Mouse (Mus musculus) CD8-positive naive resting alpha-beta T cell, adult 2 months (primary cell): Measurements from ENCODE around the gene Prss33.
"Not testable (repeated sequence)": the region's sequence is repeated elsewhere in the genome, so short reads cannot be mapped to it uniquely, and the experiment has no call there.

Source experiments
- DNase-seq, 2 experiments: peaks; one replicate each; pipeline ENCODE4 v3.0.0; 2022; ENCODE audit warnings: low read depth in 2 of 2, low spot score in 2 of 2

The Prss33 gene

DNA sequence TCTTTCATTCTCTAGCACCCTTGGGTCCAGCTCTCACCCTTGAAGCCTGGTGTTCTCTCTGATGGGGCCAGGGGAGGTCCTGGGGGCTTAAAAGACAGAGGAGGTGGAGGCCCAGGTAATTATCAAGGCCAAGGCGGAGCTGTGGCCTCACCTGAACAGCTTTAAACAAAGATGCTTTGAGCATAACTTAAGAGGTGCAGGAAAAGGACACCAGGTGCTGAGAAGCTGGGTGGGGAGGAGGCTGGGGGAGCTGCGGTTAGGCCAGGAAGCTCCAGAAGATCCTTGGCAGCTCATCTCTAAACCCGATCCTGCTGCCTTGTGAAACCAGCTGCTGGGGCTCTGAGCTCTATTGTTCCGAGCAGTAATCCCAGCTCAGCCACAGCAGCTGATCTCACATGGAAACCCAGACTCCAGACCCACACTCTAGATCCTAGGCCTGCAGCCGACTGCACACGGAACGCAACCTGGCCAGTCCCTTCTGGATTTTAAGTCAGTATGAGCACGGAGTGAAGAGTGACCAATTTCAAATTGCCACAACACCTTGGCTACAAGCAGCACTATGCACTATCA, at the start of gene Prss33:
Gene Prss33, minus strand, starts transcription at position 51 of the 570 bp plus-strand sequence.
- DNase-seq, result no peak

DNA sequence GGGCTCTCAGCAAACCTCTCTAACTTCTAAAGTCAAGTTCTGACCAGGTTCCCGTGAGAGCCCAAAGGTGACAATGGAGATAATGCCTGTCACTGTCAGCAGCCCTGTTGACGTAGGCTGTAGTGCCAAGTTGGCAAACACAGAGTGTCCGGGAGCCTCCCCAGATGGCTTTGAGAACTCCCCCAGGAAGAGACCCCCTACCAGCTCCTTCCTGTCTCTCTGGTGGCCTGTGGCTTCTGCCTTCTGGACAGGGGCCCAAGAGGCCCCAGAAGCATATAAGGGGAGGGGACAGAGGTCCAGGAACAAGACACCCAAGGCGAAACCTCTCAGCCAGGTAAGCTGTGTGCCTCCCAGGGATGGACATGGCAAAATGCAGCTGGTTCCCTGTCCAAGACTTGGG, 44.7 kb upstream of the Prss33 start, which contains the start of the genes Dcpp1 and Dcpp2:
Gene Dcpp1, plus strand, starts transcription at position 301 of the 400 bp plus-strand sequence.
Gene Dcpp2, plus strand, starts transcription at position 305 of the 400 bp plus-strand sequence.
- not testable (repeated sequence) for DNase-seq

- no peak for DNase-seq
Observed at GRCm38 (mm10) chr17:23877166-23877565, 41.3 kb upstream of the Prss33 start.

DNA sequence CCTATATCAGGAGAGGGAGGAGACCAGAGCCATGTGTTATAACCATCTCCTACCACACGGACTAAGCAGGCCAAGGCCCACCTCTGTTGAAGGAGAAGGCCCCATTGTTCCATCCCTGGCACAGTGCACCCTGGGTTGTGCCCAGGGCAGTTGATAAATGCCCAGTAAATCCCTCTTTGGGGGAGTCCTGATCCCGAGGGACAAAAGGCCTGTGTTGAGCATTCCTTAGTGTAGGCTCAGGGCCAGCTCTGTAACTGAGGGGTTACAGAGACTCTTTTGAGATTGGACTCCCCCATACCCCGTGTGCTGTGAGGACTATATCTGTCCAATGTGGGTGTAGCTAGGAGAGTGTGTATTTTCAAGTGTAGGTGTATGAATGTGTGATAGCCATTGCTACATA, 40.9 kb upstream of the Prss33 start:
- no peak for DNase-seq

DNA sequence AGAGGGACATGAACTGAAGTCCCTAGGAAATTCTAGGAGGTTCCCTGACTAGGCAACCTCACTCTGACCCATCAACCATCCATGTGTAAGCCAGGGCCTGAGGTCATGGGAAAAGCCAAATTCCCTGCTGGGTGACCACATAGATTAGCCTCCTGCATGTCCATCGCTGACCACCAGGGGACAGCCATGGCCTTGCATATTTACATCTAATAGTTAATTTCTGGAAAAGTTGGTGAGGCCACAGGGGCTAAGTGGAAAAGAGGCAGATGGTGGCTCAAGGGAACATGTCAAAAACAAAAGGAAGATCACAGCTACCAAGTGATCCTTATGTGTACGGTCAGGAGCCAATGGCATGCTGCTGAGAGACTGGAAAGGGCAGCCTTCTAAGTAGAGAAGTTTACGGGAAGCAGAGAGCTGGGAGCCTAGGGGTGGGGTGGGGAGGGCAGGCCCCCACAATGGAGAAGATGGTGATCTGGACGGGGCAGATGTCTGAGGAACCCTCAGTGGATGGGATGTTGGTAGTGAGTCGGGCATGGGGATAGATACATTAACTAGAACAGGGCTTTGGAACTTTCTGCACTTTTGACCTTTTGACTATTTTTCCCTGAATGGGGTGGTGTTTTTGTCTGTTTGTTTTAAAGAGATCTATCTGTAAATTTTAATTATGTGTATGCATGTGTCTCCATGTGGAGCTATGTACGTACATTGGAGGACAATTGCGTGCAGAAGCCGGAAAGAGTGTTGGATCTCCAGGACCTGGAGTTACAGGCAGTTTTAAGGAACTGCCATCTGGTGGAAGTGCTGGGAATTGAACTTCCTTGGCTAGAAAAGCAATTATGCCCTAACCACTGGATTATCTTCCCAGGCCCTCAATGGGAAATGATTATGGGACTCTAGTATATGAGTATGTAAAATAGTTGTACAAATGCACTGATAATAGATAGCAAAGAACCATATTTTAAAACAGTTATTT, 38.3 kb upstream of the Prss33 start:
- no peak for DNase-seq

- no peak for DNase-seq
Observed at GRCm38 (mm10) chr17:23868513-23868912, 32.7 kb upstream of the Prss33 start.

DNA sequence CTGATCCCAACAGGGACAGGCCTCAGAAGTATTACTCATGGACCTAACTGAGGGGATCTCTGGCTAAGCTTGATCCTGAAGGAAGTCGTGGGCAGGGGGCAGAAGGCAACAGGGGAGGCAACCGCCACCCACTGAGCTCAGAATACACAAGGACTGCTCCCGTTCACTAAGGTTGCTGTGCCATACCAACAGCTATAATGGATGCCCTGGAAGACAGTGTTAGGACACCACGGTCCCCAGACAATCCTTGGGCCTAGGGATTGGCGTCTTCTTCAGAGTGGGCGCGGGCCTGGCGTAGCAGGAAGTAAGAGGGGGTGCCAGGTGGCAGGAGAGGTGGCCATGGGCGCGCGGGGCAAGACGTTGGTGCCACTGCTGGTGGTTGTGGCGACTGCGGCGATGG, 31.9 kb upstream of the Prss33 start, which contains the start of gene Prss21:
Gene Prss21, plus strand, starts transcription at position 301 of the 400 bp plus-strand sequence.
- no peak for DNase-seq

DNA sequence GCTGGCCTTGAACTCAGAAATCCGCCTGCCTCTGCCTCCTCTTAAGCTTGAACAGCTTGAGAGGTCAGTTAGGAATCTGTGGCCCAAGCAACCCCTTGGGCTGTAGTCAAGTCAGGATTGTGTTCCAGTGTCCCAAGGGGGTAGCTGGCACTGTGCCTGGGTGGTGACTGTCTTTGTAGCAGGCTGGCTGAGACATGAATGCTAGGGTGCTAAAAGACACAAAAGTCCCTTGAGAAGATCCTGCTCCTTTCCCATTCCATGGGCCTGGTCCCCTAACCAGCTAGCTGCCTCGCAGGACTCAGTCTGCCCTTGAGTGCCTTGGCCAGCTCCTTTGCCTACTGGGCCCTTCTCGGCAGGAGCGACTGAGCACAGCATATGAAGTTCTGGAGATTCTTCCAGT, 27.1 kb upstream of the Prss33 start:
- DNase-seq, result no peak

GRCm38 (mm10) chr17:23857913-23858312, 22.1 kb upstream of the Prss33 start:
- DNase-seq, result no peak

GRCm38 (mm10) chr17:23857193-23857592, 21.3 kb upstream of the Prss33 start:
- no peak for DNase-seq

DNA sequence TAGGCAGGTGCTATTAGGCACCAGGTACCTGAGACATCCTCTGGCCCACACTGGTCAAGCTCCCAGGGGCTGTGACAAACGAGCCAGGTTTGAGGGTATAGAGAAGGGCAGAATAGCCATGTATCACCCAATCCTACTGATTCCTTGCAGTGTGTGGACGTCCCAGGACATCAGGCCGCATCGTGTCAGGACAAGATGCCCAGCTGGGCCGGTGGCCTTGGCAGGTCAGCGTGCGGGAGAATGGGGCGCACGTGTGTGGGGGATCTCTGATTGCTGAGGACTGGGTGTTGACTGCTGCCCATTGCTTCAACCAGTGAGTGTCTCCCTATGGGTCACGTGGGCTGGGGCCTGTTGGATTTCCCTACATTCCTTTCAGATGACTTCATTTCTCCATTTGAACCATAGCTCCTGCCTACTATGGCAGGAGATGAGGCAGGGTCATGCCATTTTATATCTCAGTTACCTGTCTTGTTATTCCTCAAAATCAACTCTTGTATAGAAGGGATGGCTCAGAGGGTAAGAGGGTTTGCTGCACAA, 18.4 kb upstream of the Prss33 start:
- no peak for DNase-seq

DNA sequence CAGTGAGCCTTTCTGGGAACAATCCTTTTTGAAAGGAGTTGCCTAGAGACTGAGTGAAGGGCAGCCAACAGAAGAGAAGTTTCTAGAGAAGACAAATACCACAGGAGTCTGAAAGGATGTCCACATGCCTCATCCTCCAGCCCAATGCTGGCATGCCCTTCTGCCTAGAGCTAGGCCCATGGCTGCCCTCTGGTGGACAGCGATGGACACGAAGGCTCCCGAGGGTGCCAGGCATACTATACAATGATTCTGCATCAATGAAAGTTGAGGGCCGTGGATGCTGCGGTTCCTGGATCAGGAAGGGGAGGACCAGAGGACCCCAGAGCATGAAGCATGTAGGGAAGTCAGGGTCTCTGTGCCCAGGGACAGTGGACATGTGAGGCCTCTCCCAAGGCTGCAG, 17.4 kb upstream of the Prss33 start:
- no peak for DNase-seq

DNA sequence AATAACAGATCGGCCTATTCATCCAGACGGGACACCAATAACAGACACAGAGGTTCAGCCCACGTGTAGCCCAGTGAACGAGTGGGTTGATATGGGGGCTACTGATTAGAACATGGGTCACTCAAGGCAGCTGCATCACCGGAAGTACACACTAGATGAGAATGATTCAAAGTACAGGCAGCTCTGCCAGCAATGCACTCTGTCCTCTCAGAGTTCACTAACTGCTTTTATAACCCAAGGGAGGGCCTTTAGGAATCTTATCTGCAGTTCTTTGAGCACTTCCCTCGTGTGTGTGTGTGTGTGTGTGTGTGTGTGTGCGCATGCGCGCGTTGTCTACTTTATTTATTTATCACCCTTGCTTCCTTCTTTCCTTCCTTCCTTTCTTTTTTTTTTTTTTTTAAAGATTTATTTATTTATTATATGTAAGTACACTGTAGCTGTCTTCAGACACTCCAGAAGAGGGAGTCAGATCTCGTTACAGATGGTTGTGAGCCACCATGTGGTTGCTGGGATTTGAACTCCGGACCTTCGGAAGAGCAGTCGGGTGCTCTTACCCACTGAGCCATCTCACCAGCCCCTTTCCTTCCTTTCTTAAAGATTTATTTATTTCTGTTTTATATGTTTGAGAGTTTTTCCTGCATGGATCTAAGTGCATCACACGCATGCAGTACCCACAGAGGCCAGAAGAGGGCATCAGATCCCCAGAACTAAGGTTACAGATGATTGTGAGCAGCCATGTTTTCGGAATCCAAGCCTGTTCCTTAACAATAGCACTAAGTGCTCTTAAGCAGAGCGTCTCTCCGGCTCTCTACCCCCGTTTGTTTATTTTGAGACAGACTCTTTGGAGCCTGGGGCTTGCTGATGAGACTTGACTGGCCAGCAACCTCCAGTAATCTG, 15.2 kb upstream of the Prss33 start:
- peak; percentile 45 to 71 for DNase-seq

GRCm38 (mm10) chr17:23850028-23850427, 14.2 kb upstream of the Prss33 start:
- no peak for DNase-seq

GRCm38 (mm10) chr17:23843812-23844273, 8.0 kb upstream of the Prss33 start, which contains the start of the genes Prss32 and Prss41:
Gene Prss32, plus strand, starts transcription at chr17:23843855.
Gene Prss41, minus strand, starts transcription at chr17:23844172.
- DNase-seq, result peak; percentile 66 to 67

- no peak for DNase-seq
Observed at GRCm38 (mm10) chr17:23843141-23843811, 7.4 kb upstream of the Prss33 start.

- peak; percentile 57 to 73 for DNase-seq
Observed at GRCm38 (mm10) chr17:23841145-23841544, 5.3 kb upstream of the Prss33 start.

DNA sequence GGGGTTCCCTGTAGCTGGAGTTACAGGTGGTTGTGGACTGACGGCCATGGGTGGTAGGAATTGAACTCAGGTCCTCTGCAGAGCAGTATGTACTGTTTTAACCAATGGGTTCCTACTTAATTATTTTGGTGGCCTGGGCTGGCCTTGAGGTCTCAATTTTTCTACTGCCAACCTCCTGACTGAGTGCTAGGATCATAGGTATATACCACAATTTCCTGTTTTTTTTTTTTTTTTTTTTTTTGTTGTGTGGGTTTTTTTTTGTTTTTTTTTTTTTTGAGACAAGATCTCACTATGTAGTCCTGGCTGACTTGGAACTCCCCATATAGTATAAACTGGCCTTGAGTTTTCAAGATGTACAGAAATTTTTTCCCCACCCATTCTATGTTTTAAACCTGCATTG, 4.7 kb downstream of the Prss33 start:
- DNase-seq, result no peak

DNA sequence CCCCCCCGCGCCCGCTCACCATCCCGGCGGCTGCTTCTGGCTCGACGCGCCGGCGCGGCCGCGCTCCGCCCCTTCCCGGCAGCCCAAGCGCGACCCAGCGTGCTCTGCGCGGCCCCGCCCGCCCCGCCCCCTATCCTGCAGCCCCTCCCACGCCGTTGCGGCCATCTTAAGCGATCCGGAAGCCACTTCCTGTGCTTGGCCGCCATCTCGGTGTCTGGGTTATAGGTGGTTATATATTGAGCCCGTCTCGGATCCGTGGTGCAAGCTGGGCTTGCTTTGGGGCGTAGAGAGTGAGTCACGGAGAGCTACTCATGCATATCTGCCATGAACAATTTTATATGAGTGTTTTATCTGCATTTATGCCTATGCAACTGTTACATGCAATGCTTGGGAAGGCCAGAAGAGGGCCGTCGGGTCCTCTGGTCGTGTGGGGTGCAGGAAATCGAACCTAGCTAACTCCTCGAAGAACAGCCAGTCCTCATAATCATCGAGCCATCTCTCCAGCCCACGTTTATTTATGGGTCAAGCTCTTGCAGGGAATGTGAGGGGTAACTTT, 6.7 kb downstream of the Prss33 start, which contains the start of gene Elob:
Gene Elob, minus strand, starts transcription at position 73 of the 556 bp plus-strand sequence.
- DNase-seq, result peak; percentile 78 to 81
